Mouse (Mus musculus) forebrain, postnatal 0 days (tissue): ENCODE data around the gene Ablim2. TPM values are rescaled to one million over a fixed set of nuclear protein-coding genes. Genes with fewer than 3 reads are reported as not detected.

Experiments
- ATAC-seq: fragments of 200-750 bp; cut with Nextera tagmentation; 2 replicates; pipeline ENCODE4 v1.8.0; 2017; ENCODE audit warnings: mild to moderate bottlenecking, moderate library complexity
- DNase-seq: peaks from one replicate; pipeline ENCODE4 v3.0.0-alpha.2; 2015
- H3K27ac ChIP-seq: fragments of 300-500 bp; sonication (generic); 2 replicates; pipeline ENCODE4 v1.5.1; 2014; ENCODE audit warnings: low read depth, mild to moderate bottlenecking, antibody characterized with exemption, low read length, moderate library complexity, mixed read lengths
- H3K27me3 ChIP-seq: fragments of 300-500 bp; sonication (generic); 2 replicates; pipeline ENCODE4 v1.6.1; 2014; ENCODE audit warnings: mild to moderate bottlenecking, low read length, mixed read lengths; ENCODE audit not compliant: insufficient read depth
- H3K36me3 ChIP-seq: fragments of 300-500 bp; sonication (generic); 2 replicates; pipeline ENCODE4 v1.6.1; 2014; ENCODE audit warnings: mild to moderate bottlenecking, moderate library complexity; ENCODE audit not compliant: insufficient read depth
- H3K4me1 ChIP-seq: fragments of 300-500 bp; sonication (generic); 2 replicates; pipeline ENCODE4 v1.6.1; 2014; ENCODE audit warnings: antibody characterized with exemption; ENCODE audit not compliant: insufficient read depth
- H3K4me2 ChIP-seq: fragments of 300-500 bp; sonication (generic); 2 replicates; pipeline ENCODE4 v1.6.1; 2014; ENCODE audit warnings: low read depth, mild to moderate bottlenecking, moderate library complexity
- H3K4me3 ChIP-seq: fragments of 300-500 bp; sonication (generic); 2 replicates; pipeline ENCODE4 v1.5.1; 2014; ENCODE audit warnings: low read depth, low read length, mixed read lengths
- H3K9ac ChIP-seq: fragments of 300-500 bp; sonication (generic); 2 replicates; pipeline ENCODE4 v1.6.1; 2014; ENCODE audit warnings: mild to moderate bottlenecking
- H3K9me3 ChIP-seq: fragments of 300-500 bp; sonication (generic); 2 replicates; pipeline ENCODE4 v1.6.1; 2016; ENCODE audit warnings: low read length
- CTCF ChIP-seq: sonication (generic); IDR thresholded peaks from 2 replicates; pipeline ENCODE4 v1.5.1; 2016; ENCODE audit warnings: antibody characterized with exemption, control low read depth, low read depth
- WGBS: fragments of 180-500 bp; shearing (Covaris S2); extraction: QIAGEN DNeasy Blood & Tissue Kit; methylation state at CpG from one replicate; pipeline ENCODE4 v1.1.7; 2014; 5-methylcytosine and 5-hydroxymethylcytosine counted together
- polyA plus RNA-seq: library from polyadenylated mRNA; unstranded; fragments of >200 nt; fragmentation: Nextera tagmentation; extraction: Ambion mirVana; gene quantifications from 2 replicates; pipeline ENCODE4 v1.2.1, GENCODE M21; 2015
- total RNA-seq: library from RNA; depleted of rRNA; stranded (reverse); fragments of >200 nt; gene quantifications from 2 replicates; pipeline ENCODE4 v1.2.3, GENCODE M21; 2014

Gene Ablim2
- total and polyA plus RNA-seq, 2 experiments from 2014 or later, result 18.2 to 20.6 TPM

DNA sequence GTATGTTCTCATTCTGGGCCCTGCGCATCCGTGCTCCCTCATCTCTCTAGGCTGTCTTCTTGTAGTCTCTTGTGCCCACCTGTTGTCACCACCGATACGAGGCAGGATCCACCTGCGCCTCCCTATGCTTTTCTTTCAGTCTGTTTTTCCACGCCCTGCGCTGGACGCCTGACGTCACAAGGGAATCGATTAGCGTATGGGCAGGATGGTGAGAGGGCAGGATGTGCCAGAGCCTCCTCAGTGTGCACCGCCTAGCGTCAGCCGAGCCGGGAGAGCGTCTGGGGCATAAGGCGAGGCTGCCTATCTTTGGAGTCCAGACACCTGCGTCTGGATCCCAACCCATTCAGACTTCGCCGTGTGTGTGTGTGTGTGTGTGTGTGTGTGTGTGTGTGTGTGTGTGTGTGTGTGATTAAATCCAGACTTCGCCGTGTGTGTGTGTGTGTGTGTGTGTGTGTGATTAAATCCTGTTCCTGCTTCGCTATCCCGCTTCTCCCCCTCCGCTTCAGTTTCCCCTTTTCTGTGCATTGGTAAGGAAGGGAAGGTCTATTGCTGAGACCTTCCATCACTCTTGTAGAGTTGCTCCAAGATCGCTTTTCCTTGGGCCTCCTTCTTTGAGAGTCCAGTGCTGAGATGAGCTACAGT lies 562 bp upstream of the Ablim2 start:
- peak; percentile 38 for TF ChIP-seq CTCF
- DNase-seq, result peak; percentile 71
- Histone ChIP-seq H3K27ac (peak overlapping the region; percentile 73), H3K4me1 (no peaks in the 10 kb centered on the region), H3K4me3 (peak overlapping the region; percentile 62), H3K9ac (peak overlapping the region; percentile 26), H3K27me3 (peaks cover 13% of the 10 kb centered on the region), H3K4me2 (peak overlapping the region; percentile 85), H3K36me3 (no peaks in the 10 kb centered on the region), H3K9me3 (no peaks in the 10 kb centered on the region)
- WGBS, result 4% methylated on average over 25 of the region's 26 CpGs
- peak; percentile 49 for ATAC-seq

DNA sequence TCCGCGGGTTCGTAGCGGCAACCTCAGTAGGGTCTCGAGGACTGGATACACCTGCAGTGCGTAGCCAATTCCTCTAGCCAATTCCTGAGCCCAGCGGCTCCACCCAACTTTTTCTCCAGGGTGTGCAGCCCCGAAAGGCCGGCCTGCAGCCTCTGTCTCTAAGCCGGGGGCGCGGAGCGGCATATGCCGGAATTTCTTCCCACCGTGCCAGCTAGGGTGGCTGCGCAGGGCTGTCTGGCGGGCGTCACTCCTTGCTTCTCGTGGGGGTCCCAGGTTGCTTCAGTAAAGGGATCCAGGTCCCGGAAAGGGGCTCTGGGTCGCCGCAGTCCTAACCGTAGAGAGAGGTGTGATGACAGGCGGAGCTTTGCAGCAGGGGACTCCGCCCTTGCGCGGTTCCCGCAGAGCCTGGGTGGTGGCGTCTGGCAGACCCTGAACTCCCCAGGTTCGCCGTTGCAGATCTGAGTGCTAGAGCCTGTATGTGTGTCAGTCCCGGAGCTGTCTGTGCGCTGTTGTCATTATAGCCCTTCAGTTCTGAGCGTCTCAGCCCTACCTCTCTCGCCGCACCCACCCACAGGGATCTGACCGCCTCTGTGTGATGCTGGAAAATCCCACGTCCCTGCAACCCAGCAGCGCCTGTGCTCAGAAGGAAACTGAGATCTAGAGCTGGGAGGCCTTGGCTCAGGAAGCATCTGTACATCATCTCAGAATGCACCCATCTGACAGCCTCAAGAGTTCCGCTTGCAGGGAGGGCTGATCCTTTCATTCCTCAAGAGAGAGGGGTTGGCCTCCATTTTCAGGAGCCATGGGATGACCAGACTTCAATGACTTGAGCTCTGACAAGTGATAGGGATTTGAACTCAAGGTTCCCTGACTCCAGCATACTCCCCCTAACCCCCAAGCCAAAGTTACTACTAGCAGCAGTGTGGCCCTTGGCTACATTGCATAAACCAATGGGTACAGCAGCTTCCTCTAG lies 687 bp downstream of the Ablim2 start:
- Histone ChIP-seq H3K9me3 (no peaks in the 10 kb centered on the region), H3K9ac (peak overlapping the region; percentile 58), H3K4me1 (no peaks in the 10 kb centered on the region), H3K27ac (peak overlapping the region; percentile 31; the same call in 1 of the 2 replicates), H3K36me3 (no peaks in the 10 kb centered on the region), H3K4me2 (peak overlapping the region; percentile 85), H3K4me3 (peak overlapping the region; percentile 62), H3K27me3 (peaks cover 13% of the 10 kb centered on the region)
- DNase-seq (peak; percentile 49), ATAC-seq (peak; percentile 50)
- WGBS, result 3% methylated on average over 40 of the region's 40 CpGs
- TF ChIP-seq CTCF, result no peak

DNA sequence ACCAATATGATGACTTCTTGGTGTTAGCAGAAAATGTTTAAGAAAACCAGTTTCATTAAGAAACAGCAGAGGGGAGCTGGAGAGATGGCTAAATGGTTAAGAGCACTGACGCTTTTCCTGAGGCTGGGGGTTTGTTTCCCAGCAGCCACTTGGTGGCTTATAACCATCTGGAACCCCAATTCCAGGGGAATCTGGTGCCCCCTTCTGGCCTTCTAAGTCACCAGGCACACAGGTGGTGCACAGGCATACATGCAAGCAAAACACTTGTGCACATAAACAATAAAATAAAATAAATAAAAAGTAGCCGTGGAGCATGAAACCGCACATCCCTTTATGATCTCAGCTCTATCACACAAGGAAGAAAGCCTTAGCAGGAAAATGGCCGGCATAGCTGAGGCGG lies 3.6 kb downstream of the Ablim2 start:
- H3K4me1 ChIP-seq, result no peaks in the 10 kb centered on the region
- H3K4me3 ChIP-seq, result no peak overlapping the region
- H3K36me3 ChIP-seq, result no peaks in the 10 kb centered on the region
- H3K9ac ChIP-seq, result no peak overlapping the region
- TF ChIP-seq CTCF, result peak; percentile 43; the same call in 1 of the 2 replicates
- no peak overlapping the region for H3K27ac ChIP-seq
- H3K27me3 ChIP-seq, result peaks cover 13% of the 10 kb centered on the region
- DNase-seq, result peak; percentile 24
- no peak overlapping the region for H3K4me2 ChIP-seq
- H3K9me3 ChIP-seq, result no peaks in the 10 kb centered on the region
- WGBS, result 75% methylated on average over 5 of the region's 5 CpGs
- ATAC-seq, result no peak

DNA sequence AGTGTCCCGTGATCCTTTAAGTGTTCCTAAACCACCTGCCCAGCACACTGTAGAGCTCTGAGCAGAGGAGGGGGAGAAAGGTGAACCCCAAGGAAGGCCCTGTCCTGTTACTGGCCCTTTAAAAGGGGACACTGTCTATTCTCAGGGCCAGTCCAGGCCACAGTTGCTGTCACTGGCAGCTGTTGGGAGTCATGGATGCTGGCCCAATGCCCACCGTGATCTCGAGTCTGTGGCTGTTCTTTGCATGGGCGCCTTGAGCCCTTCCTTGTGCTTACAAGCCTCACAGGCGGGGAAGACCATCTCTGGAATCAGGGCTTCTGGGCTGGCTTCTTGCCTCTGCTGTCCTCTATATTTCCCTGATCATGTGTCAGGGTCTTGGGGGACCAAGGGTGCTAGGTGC lies 4.7 kb downstream of the Ablim2 start:
- no peaks in the 10 kb centered on the region for H3K36me3 ChIP-seq
- WGBS, result 70% methylated on average over 5 of the region's 5 CpGs
- peaks cover 13% of the 10 kb centered on the region for H3K27me3 ChIP-seq
- no peak for ATAC-seq
- H3K4me3 ChIP-seq, result no peak overlapping the region
- H3K9ac ChIP-seq, result no peak overlapping the region
- H3K4me2 ChIP-seq, result no peak overlapping the region
- H3K4me1 ChIP-seq, result no peaks in the 10 kb centered on the region
- no peaks in the 10 kb centered on the region for H3K9me3 ChIP-seq
- no peak overlapping the region for H3K27ac ChIP-seq
- DNase-seq, result no peak
- TF ChIP-seq CTCF, result no peak

DNA sequence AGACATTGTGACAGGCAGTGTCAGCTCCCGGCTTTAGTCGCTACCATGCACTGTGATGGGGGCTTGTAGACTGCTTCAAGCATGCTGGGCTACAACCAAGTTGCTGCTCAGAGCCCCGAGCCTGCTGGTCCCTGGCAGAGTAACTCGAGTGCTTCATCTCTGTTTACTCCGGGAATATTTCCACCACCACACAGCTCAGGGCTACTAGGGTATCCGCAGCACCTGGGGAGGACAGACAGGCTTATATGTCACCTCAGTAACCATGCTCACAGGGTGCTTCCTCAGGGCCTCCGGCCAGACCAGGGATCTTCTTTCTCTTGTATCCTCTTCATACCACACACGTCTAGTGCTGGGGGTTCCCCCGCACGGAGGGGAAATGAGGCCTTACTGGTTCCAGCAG lies 5.2 kb downstream of the Ablim2 start:
- Histone ChIP-seq H3K9ac (no peak overlapping the region), H3K9me3 (no peaks in the 10 kb centered on the region), H3K27ac (no peak overlapping the region), H3K36me3 (no peaks in the 10 kb centered on the region), H3K4me3 (no peak overlapping the region), H3K27me3 (peaks cover 13% of the 10 kb centered on the region), H3K4me2 (no peak overlapping the region), H3K4me1 (no peaks in the 10 kb centered on the region)
- no peak for TF ChIP-seq CTCF
- 75% methylated on average over 10 of the region's 10 CpGs for WGBS
- DNase-seq (no peak), ATAC-seq (no peak)

DNA sequence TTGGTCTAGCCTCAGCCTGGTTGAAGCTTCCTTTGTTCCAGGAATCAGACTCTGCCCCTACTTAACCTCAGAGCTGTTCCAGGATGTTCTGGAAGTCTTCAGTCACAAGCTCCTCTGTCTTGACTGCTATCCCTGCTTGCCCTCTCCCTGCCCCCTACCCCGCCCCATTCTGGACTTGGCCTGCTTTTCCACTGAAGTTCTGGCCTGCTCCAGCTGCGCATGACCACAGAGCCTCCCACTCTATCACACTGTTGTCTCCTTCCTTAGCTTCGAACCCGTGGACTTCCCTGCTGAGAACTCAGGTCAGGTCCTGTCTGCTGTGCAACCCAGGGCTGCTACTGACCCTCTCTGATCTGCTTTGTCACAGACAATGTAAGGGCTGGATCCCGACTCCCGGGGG lies 8.2 kb downstream of the Ablim2 start:
- no peak overlapping the region for H3K4me3 ChIP-seq
- no peak for ATAC-seq
- H3K27me3 ChIP-seq, result no peaks in the 10 kb centered on the region
- no peak overlapping the region for H3K27ac ChIP-seq
- H3K4me1 ChIP-seq, result no peaks in the 10 kb centered on the region
- no peak overlapping the region for H3K9ac ChIP-seq
- no peaks in the 10 kb centered on the region for H3K36me3 ChIP-seq
- H3K4me2 ChIP-seq, result no peak overlapping the region
- WGBS, result 92% methylated on average over 6 of the region's 6 CpGs
- DNase-seq, result no peak
- no peaks in the 10 kb centered on the region for H3K9me3 ChIP-seq
- no peak for TF ChIP-seq CTCF

DNA sequence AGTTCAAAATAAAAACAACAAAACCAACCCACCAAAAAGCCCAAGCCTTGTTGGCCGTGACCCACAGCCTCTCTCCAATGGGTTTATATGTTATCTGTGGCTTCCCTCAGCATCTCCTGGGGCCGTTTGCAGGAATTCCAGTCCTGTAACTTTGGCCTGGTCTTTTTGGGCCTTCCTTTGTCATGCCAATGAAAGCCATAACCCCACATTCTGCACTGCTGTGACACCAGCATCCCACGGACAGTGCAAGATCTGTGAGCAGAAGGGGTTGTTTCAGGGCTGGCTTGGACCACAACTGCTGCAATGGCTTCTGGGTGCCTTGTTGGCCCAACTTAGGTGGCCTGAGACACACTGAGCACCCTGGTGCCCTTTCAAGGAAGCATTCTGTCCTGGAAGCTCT lies 10.8 kb downstream of the Ablim2 start:
- no peak for TF ChIP-seq CTCF
- 74% methylated on average over 3 of the region's 3 CpGs for WGBS
- no peak for ATAC-seq
- no peaks in the 10 kb centered on the region for H3K4me1 ChIP-seq
- H3K4me2 ChIP-seq, result no peak overlapping the region
- H3K4me3 ChIP-seq, result no peak overlapping the region
- DNase-seq, result no peak
- H3K9me3 ChIP-seq, result no peaks in the 10 kb centered on the region
- no peaks in the 10 kb centered on the region for H3K27me3 ChIP-seq
- H3K36me3 ChIP-seq, result no peaks in the 10 kb centered on the region
- H3K27ac ChIP-seq, result no peak overlapping the region
- H3K9ac ChIP-seq, result no peak overlapping the region
